Mouse (Mus musculus) yolk sac, embryonic 10.5 days (tissue): Measurements from ENCODE around the gene Ptcd2.

ENCODE experiments used
- DNase-seq: peaks from one replicate; pipeline ENCODE4 v3.0.0-alpha.2; 2017; ENCODE audit warnings: low spot score

Ptcd2 gene

GRCm38 (mm10) chr13:99304365-99304764, 40.1 kb downstream of the Ptcd2 start:
- no peak for DNase-seq

GRCm38 (mm10) chr13:99303846-99304245, 40.7 kb downstream of the Ptcd2 start:
- DNase-seq: no peak

GRCm38 (mm10) chr13:99299921-99300320, 44.6 kb downstream of the Ptcd2 start:
- DNase-seq: no peak

- no peak for DNase-seq
Measured at GRCm38 (mm10) chr13:99294176-99294575, 50.3 kb downstream of the Ptcd2 start.

GRCm38 (mm10) chr13:99290766-99291165, 53.7 kb downstream of the Ptcd2 start:
- no peak for DNase-seq

GRCm38 (mm10) chr13:99287786-99288185, 56.7 kb downstream of the Ptcd2 start:
- DNase-seq: no peak

- DNase-seq: no peak
Measured at GRCm38 (mm10) chr13:99287207-99287606, 57.3 kb downstream of the Ptcd2 start.

- no peak for DNase-seq
Measured at GRCm38 (mm10) chr13:99285241-99285640, 59.3 kb downstream of the Ptcd2 start.

- DNase-seq: no peak
Measured at GRCm38 (mm10) chr13:99284400-99285160, 59.9 kb downstream of the Ptcd2 start.

- no peak for DNase-seq
Measured at GRCm38 (mm10) chr13:99283916-99284315, 60.6 kb downstream of the Ptcd2 start.

- no peak for DNase-seq
Measured at GRCm38 (mm10) chr13:99282961-99283360, 61.5 kb downstream of the Ptcd2 start.

- DNase-seq: no peak
Measured at GRCm38 (mm10) chr13:99279351-99279750, 65.2 kb downstream of the Ptcd2 start.

- no peak for DNase-seq
Measured at GRCm38 (mm10) chr13:99278511-99278910, 66.0 kb downstream of the Ptcd2 start.

- no peak for DNase-seq
Measured at GRCm38 (mm10) chr13:99277521-99277920, 67.0 kb downstream of the Ptcd2 start.

- no peak for DNase-seq
Measured at GRCm38 (mm10) chr13:99272046-99272445, 72.5 kb downstream of the Ptcd2 start.
